Mouse (Mus musculus): ENCODE data around the gene Cyb5d1. TPM values are rescaled to one million over a fixed set of nuclear protein-coding genes. Genes with fewer than 3 reads are reported as not detected.
"Not testable (repeated sequence)": the region's sequence is repeated elsewhere in the genome, so short reads cannot be mapped to it uniquely, and the experiment has no call there.

The Cyb5d1 gene
- polyA plus RNA-seq (2015; fragmentation: Nextera tagmentation; extraction: Ambion mirVana): 34.0 and 37.3 TPM in 2 replicates

GRCm38 (mm10) chr11:69395235-69395633 lies at the start of gene Cyb5d1, which contains the start of gene Naa38:
TSS of gene Cyb5d1 (minus strand) at chr11:69395631.
TSS of gene Naa38 (plus strand) at chr11:69395487.
- Histone ChIP-seq H3K4me2 (replicated peaks; ENCODE audit: low read depth, low read length) (peak within 1 kb of the TSS; percentile 80), H3K4me3 (ENCODE audit: low read length) (peak within 1 kb of the TSS; percentile 82), H3K27ac (ENCODE audit: low read length) (peak within 1 kb of the TSS; percentile 99), H3K36me3 (ENCODE audit: insufficient read depth, low read length) (peaks cover 10% of the 10 kb centered on the region), H3K4me1 (ENCODE audit: insufficient read depth, low read length) (peaks cover 43% of the 10 kb centered on the region), H3K9ac (replicated peaks; ENCODE audit: low read length) (peak within 1 kb of the TSS; percentile 98)
- peak; percentile 70 for ATAC-seq (ENCODE audit: low FRiP score, low TSS enrichment)
- H3K9me3 ChIP-seq (ENCODE audit: low read length); H3K27me3 ChIP-seq (ENCODE audit: insufficient read depth, low read length): not testable (repeated sequence)
- under 1% methylated on average over 19 of the region's 24 CpGs for WGBS

DNA sequence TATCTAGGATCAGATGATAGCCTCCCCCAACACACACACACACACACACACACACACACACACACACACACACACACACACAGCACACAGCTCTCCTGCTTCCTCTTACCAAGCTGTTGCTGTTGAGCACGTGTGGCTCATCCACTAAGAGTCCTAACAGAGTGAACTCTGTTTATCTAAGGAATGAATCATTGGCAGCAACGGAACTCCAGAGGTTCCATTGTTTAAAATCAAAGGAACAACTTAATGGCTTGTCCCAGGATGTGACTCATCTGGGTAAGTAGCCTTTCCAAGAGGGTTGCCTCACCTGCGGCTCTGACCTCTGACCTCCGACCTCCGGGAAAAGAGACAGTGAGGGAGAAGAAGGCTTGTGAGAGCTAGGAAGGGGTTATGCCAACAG lies 47.9 kb upstream of the Cyb5d1 start:
- no peak overlapping the region for H3K4me2 ChIP-seq (replicated peaks; ENCODE audit: low read depth, low read length)
- no peak overlapping the region for H3K4me3 ChIP-seq (ENCODE audit: low read length)
- no peaks in the 10 kb centered on the region for H3K9me3 ChIP-seq (ENCODE audit: low read length)
- WGBS: 22% methylated on average over 5 of the region's 5 CpGs
- no peaks in the 10 kb centered on the region for H3K27me3 ChIP-seq (ENCODE audit: insufficient read depth, low read length)
- peaks cover 7% of the 10 kb centered on the region; the same call in 1 of the 2 replicates for H3K4me1 ChIP-seq (ENCODE audit: insufficient read depth, low read length)
- H3K27ac ChIP-seq (ENCODE audit: low read length): peak overlapping the region; percentile 38; the same call in 1 of the 2 replicates
- peak; percentile 76; the same call in 1 of the 2 replicates for ATAC-seq (ENCODE audit: low FRiP score, low TSS enrichment)
- H3K36me3 ChIP-seq (ENCODE audit: insufficient read depth, low read length): no peaks in the 10 kb centered on the region
- no peak overlapping the region for H3K9ac ChIP-seq (replicated peaks; ENCODE audit: low read length)

GRCm38 (mm10) chr11:69437291-69437690 lies 41.9 kb upstream of the Cyb5d1 start:
- H3K36me3 ChIP-seq (ENCODE audit: insufficient read depth, low read length): no peaks in the 10 kb centered on the region
- no peaks in the 10 kb centered on the region for H3K9me3 ChIP-seq (ENCODE audit: low read length)
- no peak overlapping the region for H3K9ac ChIP-seq (replicated peaks; ENCODE audit: low read length)
- WGBS: 44% methylated on average over 3 of the region's 3 CpGs
- no peaks in the 10 kb centered on the region for H3K27me3 ChIP-seq (ENCODE audit: insufficient read depth, low read length)
- no peak overlapping the region for H3K4me2 ChIP-seq (replicated peaks; ENCODE audit: low read depth, low read length)
- H3K4me3 ChIP-seq (ENCODE audit: low read length): no peak overlapping the region
- H3K27ac ChIP-seq (ENCODE audit: low read length): no peak overlapping the region
- peaks cover 1% of the 10 kb centered on the region; the same call in 1 of the 2 replicates for H3K4me1 ChIP-seq (ENCODE audit: insufficient read depth, low read length)
- ATAC-seq (ENCODE audit: low FRiP score, low TSS enrichment): no peak

DNA sequence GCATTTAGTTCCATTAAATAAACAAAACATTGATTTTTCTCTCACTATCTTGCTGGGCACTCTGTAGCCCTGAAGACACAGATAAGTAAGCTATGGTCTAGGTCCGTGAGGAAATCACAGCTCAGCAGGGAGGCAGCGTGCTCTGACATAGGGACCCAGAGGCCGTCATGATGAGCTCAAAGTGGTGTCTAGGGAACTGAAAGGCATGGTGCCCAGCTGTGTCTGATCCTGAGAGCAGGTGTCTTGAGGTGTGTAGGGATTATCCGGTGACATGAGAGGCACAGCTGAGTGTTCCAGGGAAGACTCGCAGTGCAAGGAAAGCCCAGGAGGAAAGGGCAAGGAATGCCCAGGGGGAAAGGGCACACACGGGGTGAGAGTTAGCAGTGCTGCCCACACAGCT lies 37.8 kb upstream of the Cyb5d1 start:
- Histone ChIP-seq H3K4me1 (ENCODE audit: insufficient read depth, low read length) (peaks cover 15% of the 10 kb centered on the region), H3K4me2 (replicated peaks; ENCODE audit: low read depth, low read length) (no peak overlapping the region), H3K27ac (ENCODE audit: low read length) (no peak overlapping the region), H3K9me3 (ENCODE audit: low read length) (no peaks in the 10 kb centered on the region), H3K36me3 (ENCODE audit: insufficient read depth, low read length) (no peaks in the 10 kb centered on the region), H3K4me3 (ENCODE audit: low read length) (no peak overlapping the region), H3K27me3 (ENCODE audit: insufficient read depth, low read length) (no peaks in the 10 kb centered on the region), H3K9ac (replicated peaks; ENCODE audit: low read length) (no peak overlapping the region)
- 75% methylated on average over 6 of the region's 6 CpGs for WGBS
- ATAC-seq (ENCODE audit: low FRiP score, low TSS enrichment): no peak

DNA sequence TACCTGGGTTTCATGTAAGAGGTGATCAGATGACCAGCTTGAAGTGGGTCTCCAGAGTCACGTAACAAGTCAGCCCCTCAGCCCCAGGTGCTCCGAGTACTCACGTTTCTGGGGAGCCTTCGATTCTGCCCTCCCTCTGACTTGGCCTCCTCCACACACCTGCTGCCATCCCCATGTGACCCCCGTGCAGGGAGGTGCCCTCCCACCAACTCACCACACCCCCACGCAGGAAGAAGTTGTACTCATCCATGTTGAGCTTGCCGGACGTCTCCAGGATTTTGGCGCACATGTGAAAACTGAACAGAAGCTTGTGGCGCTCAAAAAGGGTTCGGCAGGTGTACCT lies 37.2 kb upstream of the Cyb5d1 start:
- ATAC-seq (ENCODE audit: low FRiP score, low TSS enrichment): no peak
- H3K36me3 ChIP-seq (ENCODE audit: insufficient read depth, low read length): no peaks in the 10 kb centered on the region
- H3K4me1 ChIP-seq (ENCODE audit: insufficient read depth, low read length): peaks cover 15% of the 10 kb centered on the region
- H3K27me3 ChIP-seq (ENCODE audit: insufficient read depth, low read length): no peaks in the 10 kb centered on the region
- no peaks in the 10 kb centered on the region for H3K9me3 ChIP-seq (ENCODE audit: low read length)
- H3K9ac ChIP-seq (replicated peaks; ENCODE audit: low read length): peak overlapping the region; percentile 55; the same call in 1 of the 2 replicates
- no peak overlapping the region for H3K4me3 ChIP-seq (ENCODE audit: low read length)
- no peak overlapping the region for H3K4me2 ChIP-seq (replicated peaks; ENCODE audit: low read depth, low read length)
- no peak overlapping the region for H3K27ac ChIP-seq (ENCODE audit: low read length)
- WGBS: 51% methylated on average over 11 of the region's 11 CpGs

GRCm38 (mm10) chr11:69431829-69432639 lies 36.6 kb upstream of the Cyb5d1 start:
- H3K4me3 ChIP-seq (ENCODE audit: low read length): peak overlapping the region; percentile 10; the same call in 1 of the 2 replicates
- H3K9me3 ChIP-seq (ENCODE audit: low read length): no peaks in the 10 kb centered on the region
- H3K36me3 ChIP-seq (ENCODE audit: insufficient read depth, low read length): no peaks in the 10 kb centered on the region
- peak; percentile 58; the same call in 1 of the 2 replicates for ATAC-seq (ENCODE audit: low FRiP score, low TSS enrichment)
- H3K9ac ChIP-seq (replicated peaks; ENCODE audit: low read length): peak overlapping the region; percentile 55
- peak overlapping the region; percentile 32 for H3K4me2 ChIP-seq (replicated peaks; ENCODE audit: low read depth, low read length)
- H3K27me3 ChIP-seq (ENCODE audit: insufficient read depth, low read length): no peaks in the 10 kb centered on the region
- WGBS: 33% methylated on average over 11 of the region's 11 CpGs
- H3K27ac ChIP-seq (ENCODE audit: low read length): no peak overlapping the region
- H3K4me1 ChIP-seq (ENCODE audit: insufficient read depth, low read length): peaks cover 15% of the 10 kb centered on the region

DNA sequence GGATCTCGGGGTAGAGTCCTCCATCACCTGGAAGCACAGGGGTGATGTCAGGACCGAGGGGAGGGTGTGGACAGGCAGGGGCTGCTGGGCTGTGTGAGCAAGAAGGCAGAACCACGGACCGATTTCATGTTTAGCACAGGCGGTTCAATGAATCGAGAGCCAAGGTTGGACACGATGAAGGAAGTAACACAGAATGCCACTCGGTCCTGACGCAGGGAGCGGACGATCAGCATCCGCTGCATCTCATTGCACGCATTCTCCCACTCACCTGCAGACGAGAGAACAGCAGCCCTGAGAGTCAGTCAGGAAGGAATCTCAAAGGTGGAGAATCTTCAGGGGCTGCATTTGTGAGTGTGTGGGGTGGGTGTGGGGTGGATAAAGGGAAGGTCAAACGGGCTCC lies 35.2 kb upstream of the Cyb5d1 start:
- ATAC-seq (ENCODE audit: low FRiP score, low TSS enrichment): no peak
- Histone ChIP-seq H3K4me2 (replicated peaks; ENCODE audit: low read depth, low read length) (no peak overlapping the region), H3K27ac (ENCODE audit: low read length) (no peak overlapping the region), H3K4me3 (ENCODE audit: low read length) (no peak overlapping the region), H3K9ac (replicated peaks; ENCODE audit: low read length) (no peak overlapping the region), H3K36me3 (ENCODE audit: insufficient read depth, low read length) (no peaks in the 10 kb centered on the region), H3K27me3 (ENCODE audit: insufficient read depth, low read length) (no peaks in the 10 kb centered on the region), H3K4me1 (ENCODE audit: insufficient read depth, low read length) (peaks cover 15% of the 10 kb centered on the region), H3K9me3 (ENCODE audit: low read length) (no peaks in the 10 kb centered on the region)
- WGBS: 86% methylated on average over 15 of the region's 15 CpGs

GRCm38 (mm10) chr11:69429313-69429712 lies 33.9 kb upstream of the Cyb5d1 start:
- H3K9me3 ChIP-seq (ENCODE audit: low read length): no peaks in the 10 kb centered on the region
- 40% methylated on average over 2 of the region's 2 CpGs for WGBS
- peak overlapping the region; percentile 24; the same call in 1 of the 2 replicates for H3K27ac ChIP-seq (ENCODE audit: low read length)
- no peak for ATAC-seq (ENCODE audit: low FRiP score, low TSS enrichment)
- H3K4me2 ChIP-seq (replicated peaks; ENCODE audit: low read depth, low read length): no peak overlapping the region
- H3K9ac ChIP-seq (replicated peaks; ENCODE audit: low read length): 0 out of 2 replicates have a peak overlapping the region, but pooled peaks have one; percentile 26
- no peak overlapping the region for H3K4me3 ChIP-seq (ENCODE audit: low read length)
- no peaks in the 10 kb centered on the region for H3K36me3 ChIP-seq (ENCODE audit: insufficient read depth, low read length)
- H3K4me1 ChIP-seq (ENCODE audit: insufficient read depth, low read length): peaks cover 15% of the 10 kb centered on the region
- no peaks in the 10 kb centered on the region for H3K27me3 ChIP-seq (ENCODE audit: insufficient read depth, low read length)

DNA sequence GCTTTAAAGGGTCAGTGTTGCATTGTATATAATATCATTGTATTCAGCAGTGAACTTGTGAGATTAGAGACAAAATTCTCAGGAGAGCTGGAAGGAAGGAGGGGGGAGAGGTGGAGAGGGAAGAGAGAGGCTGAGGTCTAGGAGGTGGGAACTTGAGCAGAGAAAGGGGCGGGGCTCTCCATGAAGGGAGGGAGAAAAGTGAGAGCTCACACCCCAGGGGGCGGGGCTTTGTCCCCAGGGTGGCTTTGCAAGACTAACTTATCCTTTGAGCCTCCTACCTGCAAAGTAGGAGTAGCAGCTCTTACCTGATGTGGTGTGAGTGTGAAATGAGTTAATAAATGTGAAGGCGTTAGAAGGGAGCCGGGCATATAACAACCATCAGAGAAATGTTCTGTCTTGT lies 33.3 kb upstream of the Cyb5d1 start:
- Histone ChIP-seq H3K9me3 (ENCODE audit: low read length) (no peaks in the 10 kb centered on the region), H3K27ac (ENCODE audit: low read length) (peak overlapping the region; percentile 24; the same call in 1 of the 2 replicates), H3K4me1 (ENCODE audit: insufficient read depth, low read length) (peaks cover 15% of the 10 kb centered on the region), H3K4me3 (ENCODE audit: low read length) (no peak overlapping the region), H3K36me3 (ENCODE audit: insufficient read depth, low read length) (no peaks in the 10 kb centered on the region), H3K27me3 (ENCODE audit: insufficient read depth, low read length) (peaks cover 1% of the 10 kb centered on the region; the same call in 1 of the 2 replicates), H3K4me2 (replicated peaks; ENCODE audit: low read depth, low read length) (no peak overlapping the region), H3K9ac (replicated peaks; ENCODE audit: low read length) (no peak overlapping the region)
- WGBS: 14% methylated on average over 4 of the region's 4 CpGs
- ATAC-seq (ENCODE audit: low FRiP score, low TSS enrichment): peak; percentile 37; the same call in 1 of the 2 replicates

DNA sequence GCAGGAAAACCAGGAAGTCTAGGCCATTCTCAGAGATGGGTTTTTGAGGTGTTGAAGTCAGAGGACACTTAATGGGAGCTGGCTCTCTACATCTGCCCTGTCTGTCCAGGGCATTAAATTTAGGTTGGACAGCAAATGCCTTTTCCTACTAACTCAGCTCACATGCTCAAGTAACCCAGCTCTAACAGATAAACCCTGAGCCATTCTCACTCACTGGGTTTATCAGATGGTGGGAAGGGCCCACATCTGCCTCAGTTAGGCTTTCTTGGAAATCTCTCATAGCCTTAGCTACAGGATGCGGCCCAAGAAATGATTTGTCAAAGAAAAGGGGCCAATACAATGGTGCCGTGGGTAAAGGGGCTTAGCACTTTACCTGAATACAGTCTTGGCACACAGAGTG lies 30.8 kb upstream of the Cyb5d1 start:
- no peak for ATAC-seq (ENCODE audit: low FRiP score, low TSS enrichment)
- peaks cover 16% of the 10 kb centered on the region for H3K4me1 ChIP-seq (ENCODE audit: insufficient read depth, low read length)
- H3K27me3 ChIP-seq (ENCODE audit: insufficient read depth, low read length): peaks cover 21% of the 10 kb centered on the region
- H3K4me2 ChIP-seq (replicated peaks; ENCODE audit: low read depth, low read length): no peak overlapping the region
- WGBS: 79% methylated on average over 2 of the region's 2 CpGs
- H3K9me3 ChIP-seq (ENCODE audit: low read length): no peaks in the 10 kb centered on the region
- no peak overlapping the region for H3K4me3 ChIP-seq (ENCODE audit: low read length)
- H3K36me3 ChIP-seq (ENCODE audit: insufficient read depth, low read length): no peaks in the 10 kb centered on the region
- no peak overlapping the region for H3K27ac ChIP-seq (ENCODE audit: low read length)
- H3K9ac ChIP-seq (replicated peaks; ENCODE audit: low read length): no peak overlapping the region

Data from kidney, embryonic 16.5 days (tissue).